Mouse (Mus musculus) R1 (cell line): ENCODE measurements at regions not wholly inside any gene's neighbourhood (a gene's known extent, or its start where the extent isn't known, plus 50 kb on each side); places are given as distances from the start of the nearest gene placed in this dataset.

Experiments
- DNase-seq: peaks from one replicate; pipeline ENCODE4 v3.0.0-alpha.2; 2018; ENCODE audit warnings: low read depth, low spot score

- peak; percentile 55 for DNase-seq
Observed at GRCm38 (mm10) chr12:56275556-56276242, 70.0 kb downstream of the Mbip start.

GRCm38 (mm10) chr12:56265049-56265448, 80.6 kb downstream of the Mbip start:
- no peak for DNase-seq

DNA sequence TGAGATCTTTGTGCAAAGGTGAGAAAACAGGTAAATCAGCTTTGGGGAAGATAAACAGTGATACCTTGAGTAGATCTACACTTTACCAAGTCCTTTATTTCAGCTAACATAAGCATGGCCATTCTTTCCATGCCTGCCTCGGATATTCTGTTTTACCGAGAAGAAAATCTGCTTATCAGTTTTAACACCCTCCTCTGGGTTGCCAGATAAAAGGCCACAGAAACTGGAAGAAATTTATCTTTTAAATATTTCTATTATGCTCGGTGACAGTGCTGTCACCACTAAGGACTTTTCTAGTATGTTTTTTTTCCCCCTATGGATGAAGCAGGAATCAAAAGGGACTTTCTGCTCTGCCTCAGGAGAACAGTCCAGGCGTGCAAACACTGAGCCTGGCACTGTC, 84.2 kb downstream of the Mbip start:
- no peak for DNase-seq

DNA sequence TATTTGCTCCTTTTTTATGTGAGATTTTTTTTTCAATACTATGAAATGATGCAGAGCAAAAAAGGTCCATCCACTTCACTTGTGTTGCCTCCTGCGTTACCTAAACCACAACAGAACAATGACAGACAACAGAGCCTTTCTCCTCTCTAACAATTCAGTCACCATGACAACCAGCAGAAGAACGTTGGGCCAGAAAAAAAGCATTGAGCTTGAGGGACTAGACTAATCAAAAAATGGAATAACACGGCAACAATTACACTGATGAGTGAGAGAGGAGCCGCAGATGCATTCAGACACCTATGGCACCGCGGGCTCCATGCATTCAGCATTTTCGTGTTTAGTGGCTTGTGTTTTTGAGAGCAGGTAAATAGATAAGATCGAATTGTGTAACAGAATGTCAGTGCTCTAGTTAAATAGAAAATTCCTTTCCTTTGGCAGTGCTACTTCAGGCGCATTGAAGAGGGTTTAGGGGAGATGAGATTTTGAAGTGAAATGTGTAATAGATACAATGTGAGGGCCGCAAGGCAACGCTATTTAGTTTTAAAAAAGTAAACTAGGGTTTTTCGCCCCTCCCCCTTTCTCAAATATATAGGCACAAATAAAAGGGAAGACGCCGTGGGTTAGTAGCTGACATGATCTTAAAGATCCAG, 87.2 kb downstream of the Mbip start:
- DNase-seq = peak; percentile 41

DNA sequence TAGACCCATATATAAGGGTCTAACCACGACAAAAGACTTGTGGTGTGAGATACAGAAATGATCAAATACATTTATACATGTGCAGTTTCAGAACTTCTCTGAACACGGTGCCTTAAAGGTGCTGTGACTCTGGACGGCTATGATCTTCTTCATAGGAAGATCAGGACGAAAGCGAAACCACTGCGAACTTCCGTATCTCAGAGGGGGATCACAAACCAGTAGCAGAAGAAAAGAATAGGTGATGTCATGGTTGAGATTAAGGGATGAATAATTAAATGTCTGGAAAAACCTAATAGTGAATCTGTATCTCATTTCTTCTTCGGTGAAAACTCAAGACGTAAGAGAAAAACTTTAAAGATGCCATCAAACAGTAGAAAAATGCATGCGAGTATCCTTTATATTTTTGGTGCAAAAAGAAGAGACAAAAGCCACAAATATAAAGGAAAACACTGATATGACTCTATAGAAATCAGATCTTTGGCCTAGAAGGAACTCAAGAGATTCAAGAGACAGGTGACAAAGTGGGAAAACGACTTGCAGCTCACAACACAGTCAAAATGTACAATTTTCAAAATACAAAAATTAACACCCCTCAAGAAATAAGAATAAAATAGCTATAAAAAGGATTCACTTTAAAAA, 89.3 kb downstream of the Mbip start:
- DNase-seq = no peak

DNA sequence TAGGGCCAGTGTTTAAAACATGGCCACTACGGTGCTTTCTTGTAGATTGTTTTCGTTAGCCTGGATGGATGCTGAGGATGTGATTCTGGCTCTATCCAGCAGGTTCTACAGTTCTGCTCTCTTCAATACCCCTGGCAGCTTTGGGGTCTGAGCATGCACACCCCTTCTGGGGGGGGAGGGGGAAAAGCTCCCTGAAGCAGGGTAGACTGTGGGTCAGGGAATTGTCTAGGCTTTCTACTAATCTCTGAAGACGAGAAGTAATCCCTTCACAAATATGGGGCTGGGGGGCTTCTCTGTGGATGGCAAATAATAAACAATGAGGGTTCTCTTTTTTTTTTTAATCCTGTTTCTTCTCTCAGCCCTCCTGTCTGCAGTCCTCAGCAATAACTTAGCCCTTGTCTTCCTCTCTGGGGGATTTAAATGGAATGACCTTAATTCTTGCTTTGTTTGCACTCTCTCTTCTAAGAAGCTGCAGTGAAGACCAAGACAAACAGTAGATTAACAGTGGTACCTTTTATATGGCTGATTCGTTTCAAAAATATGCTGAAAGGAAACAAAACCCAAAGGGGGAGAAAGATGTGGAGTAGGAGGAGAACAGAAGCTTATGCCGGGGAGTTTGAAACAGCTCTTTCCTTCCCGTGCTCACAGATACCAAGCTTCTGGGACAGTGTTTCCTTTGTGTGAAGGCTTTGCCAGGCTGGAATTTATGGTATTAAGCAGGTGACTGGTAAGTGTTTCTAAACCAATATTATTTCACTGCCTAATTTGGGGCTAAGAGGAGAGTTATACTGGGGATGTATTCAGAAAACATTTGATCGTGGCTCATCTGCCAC, 92.9 kb downstream of the Mbip start:
- no peak for DNase-seq

DNA sequence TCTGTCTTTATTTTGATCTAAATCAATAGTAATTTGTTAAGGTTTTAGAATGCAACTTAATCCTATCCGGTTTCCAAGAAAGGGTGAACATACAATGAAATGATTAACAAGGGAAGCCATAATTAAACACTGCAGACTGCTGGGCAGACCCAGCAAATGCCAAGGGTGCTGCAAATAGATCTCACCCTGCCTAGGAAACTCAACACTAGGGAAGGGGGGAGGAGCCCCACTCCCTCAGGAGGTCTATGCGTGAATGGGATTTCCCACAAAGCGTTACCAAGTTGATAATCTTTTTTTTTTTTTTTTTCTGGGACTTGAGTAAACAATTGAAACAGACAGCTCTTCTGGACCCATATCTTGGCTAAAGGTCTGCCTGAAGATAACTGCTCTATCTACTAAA, 95.4 kb downstream of the Mbip start:
- DNase-seq = no peak

DNA sequence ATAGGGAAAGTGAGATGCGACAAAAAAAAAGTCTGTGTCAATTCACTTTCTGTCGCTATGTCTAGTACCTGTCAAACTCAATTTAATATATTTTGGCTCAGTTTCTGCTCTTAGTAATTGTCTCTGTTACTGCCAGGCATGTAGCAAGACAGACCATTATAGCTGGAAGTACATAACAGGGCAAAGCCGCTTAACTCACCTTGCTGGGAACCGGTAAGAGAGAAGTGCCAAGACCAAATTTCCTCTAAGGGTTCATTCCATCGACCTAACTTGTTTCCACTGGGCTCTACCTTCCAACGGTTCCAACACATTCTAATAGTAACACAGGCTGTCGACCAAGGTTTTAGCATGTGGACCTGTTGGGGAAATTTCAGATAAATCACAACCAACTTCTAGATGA, 99.3 kb downstream of the Mbip start:
- no peak for DNase-seq

- DNase-seq = no peak
Observed at GRCm38 (mm10) chr12:56242803-56243202, 102.9 kb downstream of the Mbip start.

DNA sequence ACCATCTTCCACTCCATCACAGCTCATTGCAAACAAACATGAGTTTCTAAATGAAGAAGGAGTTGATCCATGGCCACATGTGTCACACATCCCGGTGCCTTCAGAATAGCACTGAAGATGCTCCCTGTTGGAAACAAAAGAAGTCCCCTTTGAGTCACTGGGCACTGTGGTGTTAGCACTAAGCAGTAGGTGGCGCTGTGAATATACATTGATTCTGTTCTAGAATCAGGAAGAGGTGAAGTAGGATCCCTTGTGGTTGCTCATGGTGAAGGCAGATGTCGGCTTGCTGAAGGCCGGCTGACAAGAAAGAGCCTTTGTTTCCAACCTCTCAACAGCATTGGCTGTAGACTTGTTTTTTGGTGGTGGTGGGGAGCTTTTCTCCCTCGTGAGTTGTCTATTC, 104.0 kb downstream of the Mbip start:
- DNase-seq = peak; percentile 91

GRCm38 (mm10) chr12:56240206-56240605, 105.5 kb downstream of the Mbip start:
- DNase-seq = no peak

GRCm38 (mm10) chr12:56234571-56234970, 111.1 kb downstream of the Mbip start:
- DNase-seq = no peak

DNA sequence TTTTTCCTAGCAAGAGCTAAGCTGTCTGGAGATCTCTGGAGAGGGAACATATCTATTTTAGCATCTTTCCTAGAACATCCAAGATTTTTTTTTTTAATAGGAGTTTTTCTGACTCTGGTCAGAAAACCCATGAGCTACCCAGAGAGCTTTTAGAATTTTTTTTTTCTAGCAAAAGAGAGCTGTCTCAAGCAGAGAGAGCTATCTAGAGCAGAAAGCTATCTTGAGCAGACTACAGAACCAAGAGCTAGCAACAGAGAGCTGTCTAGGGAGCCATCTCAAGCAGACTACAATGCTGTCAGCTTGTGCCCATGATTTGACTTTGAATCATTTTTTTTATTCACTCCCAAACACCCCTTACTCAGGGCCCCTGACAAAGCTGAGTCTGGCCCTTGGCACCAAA, 112.5 kb downstream of the Mbip start:
- no peak for DNase-seq

GRCm38 (mm10) chr12:56224142-56224895, 121.4 kb downstream of the Mbip start:
- no peak for DNase-seq

DNA sequence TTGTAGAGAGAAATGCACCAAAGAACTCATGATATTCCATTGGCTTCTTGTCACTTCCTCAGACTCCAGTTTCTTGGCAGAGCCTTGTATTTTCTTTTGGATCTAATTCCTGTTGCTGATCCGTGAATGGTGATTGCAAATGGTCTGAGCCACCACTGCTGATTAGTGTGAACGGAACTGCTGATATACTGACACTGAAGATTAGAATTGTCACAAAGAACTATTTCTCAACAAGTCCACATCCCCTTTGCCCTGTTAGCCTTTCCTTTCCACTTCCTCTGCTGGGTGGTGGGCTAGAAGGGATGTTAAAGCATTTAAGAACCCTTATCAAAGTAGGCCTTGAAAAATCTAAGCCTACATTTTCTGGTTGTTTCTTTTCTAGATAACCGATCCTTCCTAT, 152.2 kb downstream of the Mbip start:
- no peak for DNase-seq

DNA sequence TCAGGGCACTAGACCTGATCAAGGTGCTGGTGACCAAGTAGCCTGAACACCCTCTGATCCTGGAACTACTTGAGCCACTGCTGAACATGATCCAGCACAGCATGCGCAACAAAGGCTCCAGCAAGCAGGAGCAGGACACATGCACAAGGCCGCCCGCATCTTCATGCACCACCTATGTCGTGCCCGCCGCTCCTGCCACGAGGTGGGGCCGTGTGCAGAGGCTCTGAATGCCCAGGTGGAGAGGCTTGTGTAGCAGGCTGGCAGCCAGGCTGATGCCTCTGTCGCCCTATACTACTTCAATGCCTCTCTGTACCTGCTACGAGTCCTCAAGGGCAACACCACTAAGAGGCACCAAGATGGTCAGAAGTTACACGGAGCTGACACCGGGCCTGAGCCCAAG, 156.1 kb downstream of the Mbip start:
- no peak for DNase-seq

GRCm38 (mm10) chr12:56160736-56161135, 185.0 kb downstream of the Mbip start:
- DNase-seq = no peak

GRCm38 (mm10) chr12:56144359-56144758, 201.3 kb downstream of the Mbip start:
- no peak for DNase-seq

DNA sequence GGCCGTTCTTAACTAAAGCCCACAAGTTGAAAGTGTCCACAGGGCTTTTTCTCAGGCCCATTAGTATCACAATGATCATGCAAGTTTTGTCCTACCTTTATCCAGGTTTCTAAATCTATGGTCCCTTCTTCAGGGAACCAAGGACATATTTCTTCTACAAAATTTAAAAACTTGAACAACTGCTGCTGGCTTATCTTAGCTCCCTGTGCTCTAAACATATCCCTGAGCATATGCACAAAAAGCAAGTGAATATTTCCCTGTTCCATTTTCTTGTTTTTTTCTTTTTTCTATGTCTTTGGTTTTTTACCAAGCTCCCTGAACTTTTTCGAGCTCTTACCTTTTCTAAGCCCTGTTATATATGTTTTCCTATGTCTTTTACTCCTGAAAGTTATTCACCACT, 201.9 kb downstream of the Mbip start:
- DNase-seq = no peak

DNA sequence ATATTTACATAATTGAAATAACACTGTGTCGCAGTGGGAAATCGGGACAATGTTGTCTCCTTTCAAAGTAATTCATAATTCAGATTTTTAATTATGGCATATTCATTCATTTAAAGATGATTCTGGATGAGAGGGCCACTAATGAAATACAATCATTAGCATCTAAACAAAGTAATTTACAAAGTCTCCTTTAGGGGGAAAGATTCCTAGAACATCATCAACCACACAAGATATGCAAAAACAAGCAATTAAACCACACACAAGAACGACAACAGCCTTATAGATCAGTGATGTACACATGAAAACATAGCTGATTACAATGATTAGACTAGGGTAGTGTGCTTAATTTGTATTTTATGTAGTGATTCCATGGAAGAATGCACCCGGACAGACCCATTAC, 231.2 kb downstream of the Mbip start:
- DNase-seq = no peak

- DNase-seq = no peak
Observed at GRCm38 (mm10) chr12:56081406-56081805, 245.3 kb downstream of the Brms1l start.
